Mouse (Mus musculus): Measurements from ENCODE around the gene Sox30.

DNA sequence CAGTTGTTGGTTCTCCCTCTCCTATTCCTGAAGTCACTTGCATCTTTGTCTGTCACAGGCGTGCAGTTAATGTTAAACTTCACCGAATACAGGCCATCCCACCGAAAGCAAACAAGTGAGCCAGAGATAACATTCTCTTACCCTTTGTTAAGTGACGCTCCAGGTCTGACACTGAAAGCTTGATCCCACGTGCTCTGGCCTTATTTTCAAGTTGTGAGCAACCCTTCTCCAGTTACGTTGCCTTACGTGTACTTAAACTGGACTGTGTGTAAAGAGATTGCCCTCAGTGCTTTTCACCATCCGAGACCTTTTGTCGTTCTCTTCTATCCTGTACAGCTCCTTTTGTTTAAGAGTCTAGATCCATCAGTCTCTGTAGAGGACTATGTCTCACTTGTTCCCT lies 77.9 kb downstream of the Sox30 start:
- TF ChIP-seq CTCF (IDR thresholded peaks at IDR 0.05; ENCODE audit: extremely low read depth, insufficient read depth, insufficient read length, insufficient replicate concordance) = no peak
- TF ChIP-seq POLR2A (IDR thresholded peaks at IDR 0.05; ENCODE audit: low read depth, low read length) = no peak

All from spleen, adult 2 months (tissue).